Mouse (Mus musculus) cerebellum, adult 8-10 months (tissue): ENCODE measurements around the gene Tmpo.

Experiments
- DNase-seq: peaks from one replicate; pipeline ENCODE4 v3.0.0; 2022

Gene Tmpo

DNA sequence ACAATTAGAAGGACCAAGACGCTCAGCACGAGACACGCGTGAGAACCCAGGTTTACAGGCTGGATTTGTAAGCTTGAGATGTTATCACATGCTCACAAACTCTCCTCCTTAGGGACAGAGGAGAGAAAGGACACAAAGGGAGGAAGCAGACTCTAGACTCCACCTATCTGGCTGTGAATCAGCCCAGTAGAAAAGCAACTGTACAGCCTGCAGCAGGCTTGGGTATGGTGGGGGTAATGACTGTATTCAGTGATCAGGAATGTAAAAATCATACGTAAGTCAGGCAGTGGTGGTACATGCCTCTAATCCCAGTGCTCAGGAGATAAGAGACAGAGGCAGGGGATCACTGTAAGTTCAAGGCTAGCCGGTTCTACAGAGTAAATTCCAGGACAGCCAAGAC is 24.8 kb downstream of the Tmpo start:
- DNase-seq = no peak

DNA sequence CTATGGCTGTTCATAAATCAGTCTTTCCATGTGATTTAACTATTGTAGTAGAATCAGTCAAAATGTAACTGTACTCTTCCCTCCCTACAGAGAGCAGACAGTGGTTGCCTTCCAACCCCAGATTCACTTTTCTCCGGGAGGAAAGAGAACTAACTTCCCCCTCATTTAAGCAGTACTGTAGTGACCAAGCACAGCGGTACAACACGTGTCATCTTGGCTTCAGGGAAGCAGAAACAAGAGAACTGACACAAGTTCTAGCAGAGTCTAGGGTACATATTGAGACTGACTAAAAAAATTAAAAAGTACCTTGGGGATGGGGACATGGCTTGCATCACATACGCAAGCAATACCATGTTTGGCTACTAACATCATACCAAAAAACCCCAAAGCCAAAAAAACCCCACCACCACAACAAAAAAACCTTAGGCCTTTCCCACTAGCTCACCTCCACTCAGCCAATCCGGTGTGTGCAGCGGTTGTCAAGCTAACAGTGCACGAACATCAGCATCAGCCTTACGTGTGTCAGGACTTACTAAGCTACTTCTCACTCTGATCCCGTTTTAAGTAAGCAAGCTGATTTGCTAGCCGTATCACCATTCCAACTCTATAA is 27.1 kb downstream of the Tmpo start:
- no peak for DNase-seq

DNA sequence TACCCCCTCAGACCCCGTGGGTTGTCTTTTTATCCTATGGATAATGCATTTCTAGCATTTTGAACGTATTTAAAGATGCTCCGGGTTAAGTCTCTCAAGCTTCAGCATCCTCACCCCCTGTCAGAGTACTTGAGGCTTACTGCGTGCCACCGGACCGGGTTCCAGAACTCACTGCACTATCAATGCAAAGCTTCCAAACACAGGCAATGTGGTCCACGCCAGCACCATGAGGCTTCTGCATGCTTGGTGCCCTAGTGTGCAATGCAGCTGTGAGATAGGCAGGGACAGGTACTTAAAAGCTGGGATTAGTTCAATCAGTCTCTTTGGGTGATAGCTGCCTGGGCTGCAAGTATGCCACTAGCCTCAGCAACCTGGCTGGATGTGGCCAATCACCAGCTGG is 35.7 kb downstream of the Tmpo start:
- DNase-seq = no peak

GRCm38 (mm10) chr10:91143313-91144230 is 37.5 kb downstream of the Tmpo start:
- no peak for DNase-seq

DNA sequence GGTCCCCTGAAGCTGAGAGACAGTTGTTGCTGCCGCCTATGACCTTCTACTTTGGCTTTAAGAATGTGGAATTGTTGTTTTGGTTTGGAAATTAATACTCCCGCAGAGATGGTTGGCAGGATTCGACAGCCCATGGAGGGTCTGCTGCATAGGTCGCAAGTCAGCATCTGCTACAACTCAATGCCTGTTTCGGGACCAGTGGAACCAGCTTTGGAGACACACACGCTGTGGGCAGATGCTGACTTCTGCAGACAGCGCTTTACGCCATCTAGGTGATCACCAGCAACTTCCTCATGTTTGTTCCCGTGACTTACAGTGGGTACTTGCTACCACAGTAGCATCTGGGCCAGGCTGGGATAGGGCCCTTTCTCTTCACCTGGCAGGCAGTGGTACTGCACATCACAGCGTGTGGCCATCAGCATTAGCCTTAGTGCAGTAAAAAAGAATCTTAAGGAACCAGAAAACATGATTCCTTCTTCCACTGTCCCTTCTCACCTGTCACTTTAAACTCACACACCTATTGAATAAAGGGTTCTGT is 38.4 kb downstream of the Tmpo start:
- DNase-seq = no peak

DNA sequence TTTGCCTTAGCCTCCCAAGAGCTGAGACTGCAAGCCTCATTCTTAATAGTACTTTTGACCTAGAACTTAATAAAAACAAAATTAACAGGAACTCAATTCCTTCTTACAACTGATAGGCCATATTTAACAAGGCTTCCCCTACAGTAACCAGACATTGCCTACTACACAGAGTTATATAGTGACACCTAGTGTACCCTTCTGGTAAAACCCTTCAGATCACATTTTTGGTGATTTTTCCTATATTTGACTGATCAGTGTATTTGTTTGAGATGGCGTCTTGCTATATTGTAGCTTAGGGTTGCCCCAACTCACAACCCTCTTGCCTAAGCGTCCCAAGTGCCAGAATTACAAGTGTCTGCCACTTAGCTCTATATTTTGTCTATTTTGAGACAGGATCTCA is 39.6 kb downstream of the Tmpo start:
- no peak for DNase-seq

GRCm38 (mm10) chr10:91139148-91139766 is 41.9 kb downstream of the Tmpo start:
- no peak for DNase-seq

DNA sequence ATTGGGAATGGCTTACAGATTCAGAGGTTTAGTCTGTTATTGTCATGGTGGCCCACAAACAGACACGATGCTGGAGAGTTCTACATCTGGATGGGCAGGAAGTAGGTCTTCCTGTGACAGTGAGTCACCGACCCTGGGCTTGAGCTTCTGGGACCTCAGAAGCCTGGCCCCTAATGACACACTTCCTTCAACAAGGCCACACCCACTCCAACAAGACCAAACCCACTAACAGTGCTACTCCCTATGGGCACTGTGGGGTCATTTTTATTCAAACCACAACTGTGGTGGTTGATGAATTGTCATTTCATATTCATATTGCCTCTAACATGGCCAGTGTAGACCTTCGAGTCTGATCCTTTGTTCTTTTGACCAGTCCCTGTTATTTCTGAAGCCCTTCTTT is 42.8 kb downstream of the Tmpo start:
- no peak for DNase-seq

DNA sequence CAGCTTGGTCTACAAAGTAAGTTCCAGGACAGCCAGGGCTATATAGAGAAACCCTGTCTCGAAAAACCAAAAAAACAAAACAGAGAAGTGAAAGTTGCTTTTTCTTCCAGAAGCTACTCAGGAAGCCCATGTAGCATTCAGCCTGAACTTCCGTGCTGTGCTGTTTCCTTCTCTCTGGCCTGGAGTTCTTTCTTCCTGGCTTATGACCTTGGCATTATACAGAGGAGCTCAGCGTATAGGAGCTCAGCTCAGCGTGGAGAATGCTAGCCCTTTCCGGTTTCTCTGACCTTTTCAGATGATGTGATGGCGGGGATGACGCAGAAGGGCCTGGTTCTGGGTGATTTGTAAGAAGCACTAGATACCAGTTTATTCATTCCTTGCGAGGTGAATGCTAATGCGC is 43.7 kb downstream of the Tmpo start:
- DNase-seq = no peak

DNA sequence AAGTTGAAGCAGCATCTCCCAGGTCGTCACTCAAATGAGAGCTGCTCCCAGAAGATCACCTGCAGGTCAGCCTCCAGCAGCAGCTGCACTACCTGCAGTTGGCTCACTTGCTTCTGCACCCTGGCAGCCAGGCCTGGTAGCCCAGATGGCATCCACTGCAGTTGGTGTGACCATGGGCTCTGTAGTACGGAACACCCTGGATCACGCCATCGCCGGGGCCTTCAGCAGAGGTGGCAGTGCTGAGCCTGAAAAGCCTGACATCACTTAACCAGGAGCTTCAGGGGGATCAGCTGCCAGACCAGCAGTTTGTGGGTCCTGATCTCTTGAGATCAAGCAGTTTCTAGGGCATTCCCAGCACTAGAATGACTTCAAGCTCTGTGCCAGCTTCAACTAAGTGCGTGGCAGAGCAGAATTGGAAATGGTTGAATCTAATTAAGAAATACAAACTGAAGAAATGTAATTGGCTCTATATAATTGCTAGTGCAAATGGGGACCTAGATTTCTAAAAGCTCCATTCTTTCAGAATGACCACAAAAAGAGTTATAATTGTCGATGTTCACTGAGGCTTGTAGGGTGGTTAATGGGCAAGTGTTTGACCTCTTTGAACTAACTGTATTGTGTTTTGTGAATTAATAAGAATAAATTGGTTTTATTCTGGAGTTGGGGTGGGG is 45.7 kb downstream of the Tmpo start:
- no peak for DNase-seq

- DNase-seq = no peak
Observed at GRCm38 (mm10) chr10:91131565-91131964, 49.5 kb downstream of the Tmpo start.

- DNase-seq = no peak
Observed at GRCm38 (mm10) chr10:91130792-91131191, 50.3 kb downstream of the Tmpo start.

DNA sequence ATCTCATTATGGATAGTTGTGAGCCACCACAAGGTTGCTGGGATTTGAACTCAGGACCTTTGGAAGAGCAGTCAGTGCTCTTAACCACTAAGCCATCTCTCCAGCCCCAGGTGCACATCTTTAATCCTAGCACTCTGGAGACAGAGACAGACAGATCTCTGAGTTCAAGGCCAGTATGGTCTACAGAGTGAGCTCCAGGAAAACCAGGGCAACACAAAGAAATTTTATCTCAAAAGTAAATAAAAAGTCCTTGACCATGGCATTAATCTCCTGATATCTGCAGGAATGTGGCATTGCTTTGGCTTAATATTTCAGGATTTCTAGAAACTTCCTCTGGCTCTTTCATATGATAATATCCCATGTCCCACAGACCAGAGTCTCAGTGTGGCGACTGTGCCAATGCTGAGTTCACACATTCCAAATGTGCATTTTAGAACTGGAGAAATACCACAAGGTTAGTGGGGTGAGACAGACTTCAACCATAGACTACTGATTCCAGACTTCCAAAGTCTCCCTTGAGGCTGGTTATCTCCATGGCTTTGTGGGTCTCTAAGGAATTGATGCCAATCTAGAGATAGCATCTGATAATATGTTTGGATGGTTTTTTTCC is 52.5 kb downstream of the Tmpo start:
- DNase-seq = no peak

DNA sequence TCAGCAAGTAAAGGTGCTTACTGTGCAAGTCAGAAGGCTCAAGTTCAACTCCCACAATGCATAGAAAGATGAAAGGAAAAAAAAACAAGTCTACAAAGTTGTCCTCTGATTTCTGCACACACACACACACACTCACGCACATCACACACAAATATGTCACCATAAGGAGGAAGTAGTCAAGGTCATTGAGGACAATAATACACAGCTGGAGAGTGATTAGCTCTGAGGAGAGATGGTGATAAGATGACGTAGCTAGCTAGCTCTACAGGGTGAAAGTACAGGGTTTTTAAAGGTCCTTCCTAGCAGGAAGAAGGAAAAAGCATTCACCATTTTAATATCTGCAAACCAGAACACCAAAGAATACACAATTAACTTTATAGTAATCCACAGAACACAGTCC is 53.7 kb downstream of the Tmpo start:
- no peak for DNase-seq

- DNase-seq = no peak
Observed at GRCm38 (mm10) chr10:91126618-91127355, 54.3 kb downstream of the Tmpo start.

GRCm38 (mm10) chr10:91123828-91124822 is 57.0 kb downstream of the Tmpo start, which contains the start of gene Slc25a3:
Slc25a3 (minus strand) TSS chr10:91124059.
- DNase-seq = peak; percentile 98

DNA sequence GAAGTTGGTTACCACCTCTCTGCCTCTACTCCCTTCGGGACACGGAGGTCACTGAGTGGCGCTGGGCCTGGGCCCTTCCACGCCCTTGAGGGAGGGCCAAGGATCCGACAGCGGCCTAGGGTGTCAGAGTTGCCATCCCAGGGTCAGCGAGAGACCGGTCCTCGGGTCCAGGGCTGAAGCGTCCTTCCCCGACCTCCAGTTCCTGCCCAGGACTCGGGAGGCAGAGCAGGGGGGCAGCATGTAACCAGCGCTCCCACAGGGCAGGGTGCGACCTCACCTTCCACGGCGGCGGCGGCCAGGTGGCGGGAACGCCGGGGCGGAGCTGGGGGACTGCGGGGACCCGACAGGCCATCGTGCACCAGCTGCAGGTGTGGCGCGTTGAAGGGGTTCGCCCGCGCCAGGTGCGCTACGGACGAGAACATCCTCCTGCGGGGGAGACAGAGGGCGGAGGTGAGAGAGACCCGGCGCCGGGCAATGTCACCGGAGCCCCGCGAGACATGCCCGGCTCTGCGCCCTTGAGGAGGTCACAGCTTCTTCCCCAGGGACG is 57.8 kb downstream of the Tmpo start:
- DNase-seq = no peak

DNA sequence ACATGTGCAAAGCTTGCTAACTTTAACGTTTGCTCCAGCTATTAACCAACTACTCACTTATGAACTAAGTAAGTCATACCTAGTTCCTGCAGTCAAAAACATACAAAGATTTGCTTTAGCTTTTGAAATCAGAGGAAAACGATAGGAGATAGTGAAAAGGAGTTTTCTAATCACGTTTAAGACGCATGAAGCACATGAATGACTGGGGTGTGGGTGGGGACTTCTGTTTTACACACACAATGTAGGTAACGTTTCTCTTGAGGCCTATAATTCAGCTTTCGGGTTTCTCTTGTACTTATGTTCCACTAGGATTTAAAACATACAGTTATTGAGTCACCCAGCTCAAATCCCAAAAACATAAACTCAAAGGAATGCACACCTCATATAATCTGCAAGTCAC is 58.5 kb downstream of the Tmpo start:
- DNase-seq = no peak

DNA sequence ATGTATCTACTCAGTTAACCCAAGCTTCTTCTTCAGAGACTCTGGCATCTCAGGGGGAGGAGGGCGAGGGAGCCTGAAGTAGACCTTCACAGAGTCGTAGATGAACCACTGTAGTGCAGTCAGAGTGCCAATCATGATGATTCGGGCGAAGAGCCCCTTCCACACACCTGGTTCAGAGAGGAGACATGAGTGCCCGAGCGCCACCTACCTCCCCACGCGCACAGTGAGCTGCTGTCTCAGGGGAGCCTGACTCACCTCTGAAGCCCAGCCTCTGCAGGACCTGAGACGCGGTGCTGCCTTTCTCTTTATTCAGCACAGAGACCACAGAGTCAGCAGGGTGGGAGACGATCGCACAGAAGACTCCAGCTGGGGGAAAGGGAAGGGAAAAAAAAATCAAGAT is 64.2 kb downstream of the Tmpo start:
- no peak for DNase-seq

- no peak for DNase-seq
Observed at GRCm38 (mm10) chr10:91109841-91110240, 71.3 kb downstream of the Tmpo start.
